Mouse (Mus musculus): Measurements from ENCODE around the gene Islr2. TPM values are rescaled to one million over a fixed set of nuclear protein-coding genes. Genes with fewer than 3 reads are reported as not detected.

Gene Islr2
- polyA plus RNA-seq, 1 experiment from 2014 or later, result 11.5 TPM

DNA sequence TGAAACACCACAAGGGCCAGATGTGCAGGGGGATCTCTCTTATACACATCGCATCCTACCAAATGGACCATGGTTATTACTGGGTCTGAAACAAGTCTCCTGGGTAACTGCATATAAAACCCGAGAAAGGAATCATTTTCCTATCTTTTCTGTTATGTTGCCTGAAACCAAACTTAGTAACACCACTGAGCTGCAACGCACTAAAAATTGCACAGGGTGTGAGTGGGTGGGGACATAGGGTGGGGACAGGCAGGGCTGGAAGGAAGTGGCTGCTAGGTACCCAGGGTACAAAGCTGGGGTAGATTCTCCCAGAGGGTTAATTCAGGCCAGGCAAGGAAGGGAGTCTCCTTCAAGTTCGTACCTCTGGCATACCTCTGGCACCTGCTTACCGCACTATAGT lies 38.6 kb upstream of the Islr2 start:
- Histone ChIP-seq H3K4me3 (replicated peaks) (no peak overlapping the region), H3K4me2 (no peak overlapping the region), H3K9me3 (replicated peaks) (no peaks in the 10 kb centered on the region), H3K9ac (replicated peaks) (no peak overlapping the region), H3K27ac (replicated peaks) (no peak overlapping the region), H3K27me3 (replicated peaks) (no peaks in the 10 kb centered on the region), H3K4me1 (peaks cover 32% of the 10 kb centered on the region), H3K36me3 (no peaks in the 10 kb centered on the region)
- ATAC-seq (ENCODE audit: low FRiP score), result no peak
- 66% methylated on average over 5 of the region's 5 CpGs for WGBS

DNA sequence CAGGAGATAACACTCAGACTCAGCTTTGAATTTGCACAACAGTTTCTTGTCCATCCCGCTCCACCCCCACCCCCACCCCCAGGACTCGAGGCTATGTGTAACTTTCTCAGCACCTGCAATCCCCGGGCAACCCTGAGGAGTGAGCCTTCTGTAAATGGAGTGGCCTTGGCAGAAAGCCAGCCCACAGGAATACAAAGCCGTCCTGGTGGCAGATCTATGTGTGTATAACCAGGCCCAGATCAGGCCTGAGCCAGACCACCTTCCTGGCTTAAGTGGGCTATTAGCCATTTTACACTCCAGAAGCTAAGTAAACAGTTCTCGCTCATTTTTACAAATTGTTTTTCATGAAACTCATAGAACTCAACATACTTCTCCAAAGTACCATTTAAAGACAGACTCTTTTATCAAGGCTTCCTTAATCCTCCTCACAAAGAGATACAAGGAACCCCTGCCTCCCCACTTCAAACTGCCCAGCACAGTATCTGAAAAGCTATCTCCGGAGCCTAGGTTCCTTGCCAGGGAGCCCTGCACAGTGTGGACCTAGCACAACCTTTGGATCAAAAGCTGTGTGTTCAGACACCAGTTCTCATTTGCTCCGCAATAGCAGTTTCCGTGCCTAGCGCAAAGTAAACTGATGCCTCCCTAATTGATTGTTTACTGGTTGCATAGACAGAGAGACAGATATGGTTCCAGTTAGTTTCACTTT lies 37.8 kb upstream of the Islr2 start:
- Histone ChIP-seq H3K4me2 (no peak overlapping the region), H3K27me3 (replicated peaks) (no peaks in the 10 kb centered on the region), H3K36me3 (no peaks in the 10 kb centered on the region), H3K9ac (replicated peaks) (no peak overlapping the region), H3K27ac (replicated peaks) (no peak overlapping the region), H3K9me3 (replicated peaks) (no peaks in the 10 kb centered on the region), H3K4me3 (replicated peaks) (no peak overlapping the region), H3K4me1 (peaks cover 27% of the 10 kb centered on the region)
- WGBS, result 46% methylated on average over 9 of the region's 9 CpGs
- ATAC-seq (ENCODE audit: low FRiP score), result no peak

DNA sequence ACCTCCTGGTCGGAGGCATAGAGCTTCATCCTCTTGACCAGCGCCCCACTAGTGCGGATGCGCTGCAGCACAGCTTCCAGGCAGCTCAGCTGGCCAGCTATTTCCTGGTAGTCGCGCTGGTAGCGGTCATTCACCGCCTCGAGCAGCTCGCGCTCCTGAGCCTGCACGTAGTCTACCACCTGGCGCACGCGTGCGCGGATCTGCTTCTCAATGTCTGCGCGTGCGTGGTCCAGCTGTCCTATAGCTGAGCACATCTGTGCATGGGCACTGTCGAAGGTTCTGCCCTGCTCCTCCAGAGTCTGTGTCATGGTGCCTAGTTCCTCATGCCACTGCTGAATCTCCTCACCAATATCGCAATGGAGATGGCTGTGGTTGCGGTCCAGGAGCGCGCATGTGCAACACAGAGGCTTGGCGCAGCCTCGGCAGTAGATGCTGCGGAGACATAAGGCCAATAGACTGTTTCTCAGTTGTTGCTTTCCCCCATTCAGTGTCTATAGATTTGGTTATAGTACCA lies 30.4 kb upstream of the Islr2 start:
- 98% methylated on average over 28 of the region's 28 CpGs for WGBS
- ATAC-seq (ENCODE audit: low FRiP score), result no peak
- no peaks in the 10 kb centered on the region for H3K4me1 ChIP-seq
- H3K27me3 ChIP-seq (replicated peaks), result no peaks in the 10 kb centered on the region
- H3K27ac ChIP-seq (replicated peaks), result no peak overlapping the region
- no peak overlapping the region for H3K9ac ChIP-seq (replicated peaks)
- H3K9me3 ChIP-seq (replicated peaks), result no peaks in the 10 kb centered on the region
- H3K36me3 ChIP-seq, result no peaks in the 10 kb centered on the region
- no peak overlapping the region for H3K4me2 ChIP-seq
- H3K4me3 ChIP-seq (replicated peaks), result no peak overlapping the region

- WGBS, result 73% methylated on average over 5 of the region's 5 CpGs
- Histone ChIP-seq H3K27ac (replicated peaks) (0 out of 2 replicates have a peak overlapping the region, but pooled peaks have one; percentile 23), H3K4me3 (replicated peaks) (no peak overlapping the region), H3K27me3 (replicated peaks) (no peaks in the 10 kb centered on the region), H3K9ac (replicated peaks) (no peak overlapping the region), H3K9me3 (replicated peaks) (no peaks in the 10 kb centered on the region), H3K36me3 (0 out of 2 replicates have a peak, but pooled peaks cover 3% of the 10 kb centered on the region), H3K4me1 (no peaks in the 10 kb centered on the region), H3K4me2 (no peak overlapping the region)
- ATAC-seq (ENCODE audit: low FRiP score), result no peak
These were observed 28.3 kb upstream of the Islr2 start for GRCm38 (mm10) chr9:58232374-58232773.

DNA sequence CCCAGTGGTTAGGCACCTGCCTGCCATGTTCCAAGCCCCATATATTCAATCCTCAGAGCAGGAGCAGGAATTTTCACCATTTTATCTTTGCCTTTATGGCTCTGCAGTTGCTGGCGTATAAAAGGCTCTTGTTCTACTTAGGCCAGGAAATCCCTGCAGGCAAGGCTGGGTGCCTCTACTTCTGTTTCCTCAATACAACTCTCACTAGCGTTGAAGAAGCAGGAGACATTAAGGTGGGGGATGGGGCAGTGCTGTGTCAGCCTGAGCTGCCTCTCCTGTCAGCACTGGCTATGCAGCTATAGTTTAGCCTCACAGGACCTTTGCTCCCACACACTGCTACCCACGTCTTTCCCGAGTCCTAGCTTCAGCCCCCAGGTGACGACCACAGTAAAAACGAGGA lies 27.6 kb upstream of the Islr2 start:
- H3K9me3 ChIP-seq (replicated peaks), result no peaks in the 10 kb centered on the region
- H3K9ac ChIP-seq (replicated peaks), result no peak overlapping the region
- 76% methylated on average over 6 of the region's 6 CpGs for WGBS
- H3K4me1 ChIP-seq, result no peaks in the 10 kb centered on the region
- no peak overlapping the region for H3K4me2 ChIP-seq
- H3K36me3 ChIP-seq, result 0 out of 2 replicates have a peak, but pooled peaks cover 3% of the 10 kb centered on the region
- no peak for ATAC-seq (ENCODE audit: low FRiP score)
- H3K4me3 ChIP-seq (replicated peaks), result no peak overlapping the region
- H3K27ac ChIP-seq (replicated peaks), result no peak overlapping the region
- no peaks in the 10 kb centered on the region for H3K27me3 ChIP-seq (replicated peaks)

- no peak for ATAC-seq (ENCODE audit: low FRiP score)
- no peak overlapping the region for H3K27ac ChIP-seq (replicated peaks)
- 0 out of 2 replicates have a peak, but pooled peaks cover 3% of the 10 kb centered on the region for H3K36me3 ChIP-seq
- H3K4me3 ChIP-seq (replicated peaks), result no peak overlapping the region
- no peaks in the 10 kb centered on the region for H3K4me1 ChIP-seq
- H3K27me3 ChIP-seq (replicated peaks), result no peaks in the 10 kb centered on the region
- no peaks in the 10 kb centered on the region for H3K9me3 ChIP-seq (replicated peaks)
- WGBS, result 96% methylated on average over 9 of the region's 9 CpGs
- H3K9ac ChIP-seq (replicated peaks), result no peak overlapping the region
- no peak overlapping the region for H3K4me2 ChIP-seq
These were observed 24.8 kb upstream of the Islr2 start for GRCm38 (mm10) chr9:58228777-58229466.

DNA sequence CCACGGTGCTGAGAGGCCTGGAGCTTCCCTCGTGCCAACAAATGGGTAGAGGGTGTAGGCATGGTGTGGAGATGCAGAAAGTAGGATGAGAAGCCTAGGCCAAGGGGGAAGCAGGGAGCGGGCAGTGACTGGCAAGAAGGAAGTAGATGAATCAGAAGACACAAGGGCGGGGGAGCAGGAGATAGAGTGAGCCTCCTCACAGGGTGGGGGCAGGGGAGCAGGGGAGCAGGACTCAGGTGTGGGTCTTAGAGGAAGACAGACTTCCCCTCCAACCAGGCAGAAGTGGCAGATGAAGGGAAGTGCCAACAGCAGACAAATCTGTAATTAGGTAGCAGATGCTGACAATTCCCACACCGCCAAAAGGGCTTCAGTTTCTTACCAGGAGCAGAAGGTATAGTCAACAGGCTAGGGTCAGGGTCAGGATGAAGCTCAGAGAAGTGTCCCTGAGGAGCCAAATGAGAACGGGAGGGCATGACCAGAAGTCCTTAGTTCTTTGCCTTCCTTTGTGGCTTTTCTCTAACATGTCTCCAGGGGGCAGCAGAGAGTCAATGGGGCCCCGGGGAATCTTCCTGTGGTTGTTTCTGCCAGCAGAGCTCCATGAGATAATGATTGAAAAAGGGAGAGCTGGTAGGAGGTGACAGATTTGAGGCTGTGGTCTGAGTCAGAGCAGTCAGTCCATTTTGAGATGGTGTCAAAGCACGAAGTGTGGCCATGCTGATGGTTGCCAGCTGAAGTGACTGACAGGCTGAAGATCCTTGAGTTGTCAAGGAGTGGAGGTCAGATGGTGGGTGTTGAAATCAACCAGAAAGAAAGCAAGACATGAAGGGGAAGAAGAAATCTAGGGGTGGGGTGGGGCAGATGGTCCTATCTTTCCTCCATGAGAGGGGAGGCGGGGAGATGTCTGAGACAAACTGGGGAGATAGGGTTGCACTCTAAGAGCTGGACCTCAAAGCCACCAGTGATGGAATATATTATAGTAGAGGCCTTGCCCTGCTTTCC lies 22.1 kb upstream of the Islr2 start:
- no peak for ATAC-seq (ENCODE audit: low FRiP score)
- no peaks in the 10 kb centered on the region for H3K9me3 ChIP-seq (replicated peaks)
- no peaks in the 10 kb centered on the region for H3K4me1 ChIP-seq
- no peak overlapping the region for H3K27ac ChIP-seq (replicated peaks)
- no peak overlapping the region for H3K4me2 ChIP-seq
- H3K9ac ChIP-seq (replicated peaks), result no peak overlapping the region
- no peaks in the 10 kb centered on the region for H3K27me3 ChIP-seq (replicated peaks)
- H3K36me3 ChIP-seq, result 0 out of 2 replicates have a peak, but pooled peaks cover 3% of the 10 kb centered on the region
- 67% methylated on average over 9 of the region's 9 CpGs for WGBS
- H3K4me3 ChIP-seq (replicated peaks), result no peak overlapping the region

DNA sequence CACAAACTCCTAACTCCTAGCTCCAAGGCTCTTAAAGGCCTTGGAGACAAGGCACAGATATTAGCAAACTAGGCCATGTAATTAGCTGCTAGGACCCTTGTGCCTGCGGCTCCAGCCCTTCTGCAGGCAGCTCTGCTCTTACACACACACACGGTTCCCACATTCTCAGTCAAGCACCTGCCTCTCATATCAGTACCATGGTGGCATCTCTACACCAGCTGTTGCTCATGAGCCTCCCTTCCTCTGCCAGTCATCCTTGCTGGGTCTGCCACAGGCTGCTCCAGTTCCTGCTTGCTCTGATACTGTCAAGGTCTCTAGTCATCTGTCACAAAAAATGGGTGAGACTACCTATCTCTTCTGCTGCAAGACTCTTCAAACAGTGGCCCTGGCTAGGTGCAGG lies 20.2 kb upstream of the Islr2 start:
- no peak for ATAC-seq (ENCODE audit: low FRiP score)
- H3K27ac ChIP-seq (replicated peaks), result no peak overlapping the region
- no peaks in the 10 kb centered on the region for H3K27me3 ChIP-seq (replicated peaks)
- H3K9me3 ChIP-seq (replicated peaks), result no peaks in the 10 kb centered on the region
- H3K4me2 ChIP-seq, result no peak overlapping the region
- H3K4me3 ChIP-seq (replicated peaks), result no peak overlapping the region
- 97% methylated on average over 2 of the region's 2 CpGs for WGBS
- no peaks in the 10 kb centered on the region for H3K4me1 ChIP-seq
- 0 out of 2 replicates have a peak, but pooled peaks cover 3% of the 10 kb centered on the region for H3K36me3 ChIP-seq
- H3K9ac ChIP-seq (replicated peaks), result no peak overlapping the region

DNA sequence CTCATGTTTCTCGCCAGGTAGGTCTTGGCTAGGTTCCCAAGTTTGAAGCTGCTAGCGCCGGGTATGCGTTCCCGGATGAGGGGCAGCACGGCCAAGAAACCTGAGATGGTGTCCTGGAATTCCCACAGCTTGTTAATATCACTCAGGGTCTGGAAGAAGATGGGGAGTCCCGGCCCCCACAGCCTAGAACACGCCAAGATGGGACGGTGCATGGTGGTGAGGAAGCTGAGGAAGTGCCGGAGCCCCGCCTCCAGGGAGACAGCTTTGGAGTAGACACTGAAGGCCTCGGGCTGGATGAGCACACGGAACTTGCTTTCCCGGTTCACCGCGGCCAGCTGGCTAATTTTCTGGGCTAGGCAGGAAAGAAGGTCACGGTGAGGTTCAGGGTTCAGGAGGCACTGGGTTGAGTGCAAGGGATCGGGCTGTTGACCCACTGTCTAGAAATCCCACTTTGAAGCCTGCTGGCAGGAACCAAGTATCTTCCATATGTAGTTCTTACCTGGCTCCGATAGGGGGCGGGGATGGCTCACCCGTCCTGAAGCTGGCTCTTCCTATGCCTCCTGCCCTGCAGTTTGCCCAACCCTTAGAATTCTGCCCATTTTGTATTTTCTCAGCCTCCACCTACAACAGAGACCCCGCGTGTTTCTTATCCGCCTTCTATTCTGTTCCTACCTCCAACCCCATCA lies 16.2 kb upstream of the Islr2 start:
- Histone ChIP-seq H3K4me3 (replicated peaks) (no peak overlapping the region), H3K4me2 (no peak overlapping the region), H3K36me3 (no peaks in the 10 kb centered on the region), H3K4me1 (no peaks in the 10 kb centered on the region), H3K9me3 (replicated peaks) (no peaks in the 10 kb centered on the region), H3K9ac (replicated peaks) (no peak overlapping the region), H3K27ac (replicated peaks) (no peak overlapping the region), H3K27me3 (replicated peaks) (no peaks in the 10 kb centered on the region)
- 76% methylated on average over 24 of the region's 24 CpGs for WGBS
- ATAC-seq (ENCODE audit: low FRiP score), result no peak

GRCm38 (mm10) chr9:58218539-58218938 lies 14.4 kb upstream of the Islr2 start:
- Histone ChIP-seq H3K4me1 (peaks cover 7% of the 10 kb centered on the region; the same call in 1 of the 2 replicates), H3K4me2 (no peak overlapping the region), H3K27ac (replicated peaks) (no peak overlapping the region), H3K36me3 (no peaks in the 10 kb centered on the region), H3K9ac (replicated peaks) (no peak overlapping the region), H3K4me3 (replicated peaks) (no peak overlapping the region), H3K9me3 (replicated peaks) (no peaks in the 10 kb centered on the region), H3K27me3 (replicated peaks) (no peaks in the 10 kb centered on the region)
- ATAC-seq (ENCODE audit: low FRiP score), result no peak
- WGBS, result 96% methylated on average over 3 of the region's 3 CpGs

DNA sequence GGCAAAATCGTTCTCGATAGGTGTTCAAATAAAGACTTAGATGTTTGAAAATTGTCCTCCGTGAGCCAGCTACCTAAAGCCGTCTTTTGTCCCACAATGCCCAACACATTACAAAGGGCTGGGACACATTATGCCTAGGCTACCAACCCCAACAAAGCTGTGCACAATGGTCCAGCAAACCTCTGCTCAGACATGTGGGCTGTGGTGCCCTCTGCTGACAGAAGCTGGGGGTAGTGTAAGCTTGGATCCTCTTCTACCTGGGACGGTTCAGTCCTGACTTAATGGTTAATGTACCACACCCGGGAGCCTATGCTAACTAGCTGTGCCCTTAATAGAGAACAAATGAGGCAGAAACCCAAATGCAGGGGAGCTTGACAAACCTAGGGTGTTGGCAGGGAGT lies 12.3 kb upstream of the Islr2 start:
- Histone ChIP-seq H3K9me3 (replicated peaks) (no peaks in the 10 kb centered on the region), H3K9ac (replicated peaks) (no peak overlapping the region), H3K27me3 (replicated peaks) (0 out of 2 replicates have a peak, but pooled peaks cover 5% of the 10 kb centered on the region), H3K4me2 (no peak overlapping the region), H3K27ac (replicated peaks) (no peak overlapping the region), H3K4me1 (peaks cover 7% of the 10 kb centered on the region), H3K36me3 (no peaks in the 10 kb centered on the region), H3K4me3 (replicated peaks) (no peak overlapping the region)
- ATAC-seq (ENCODE audit: low FRiP score), result peak; percentile 73
- WGBS, result 47% methylated on average over 6 of the region's 6 CpGs

Data from neural tube, embryonic 15.5 days (tissue).